Mouse (Mus musculus) brain, adult 2 months (tissue): ENCODE results near the gene Mns1.

ENCODE experiments used
- DNase-seq: peaks from one replicate; pipeline ENCODE4 v3.0.0; 2011; ENCODE audit warnings: low read depth, low spot score

Mns1 gene

DNA sequence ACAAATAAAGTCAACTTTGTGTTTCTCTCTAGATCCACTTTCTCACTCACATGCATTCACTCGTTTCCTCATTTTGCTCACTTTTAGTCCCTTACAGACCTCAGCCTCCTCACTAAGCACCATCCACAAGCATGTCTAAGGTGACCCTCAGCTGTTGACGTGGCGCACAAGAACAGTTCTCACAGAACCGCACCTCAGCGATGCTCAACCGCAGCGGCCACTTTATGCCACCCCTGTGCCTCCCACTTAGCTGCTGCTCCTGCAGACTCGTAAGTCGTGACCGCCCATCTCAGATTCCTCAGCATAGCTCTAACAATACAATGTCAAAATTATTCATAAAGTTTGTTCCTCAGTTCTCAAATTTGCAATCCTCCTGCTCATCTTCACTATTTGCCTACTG, 30.8 kb downstream of the Mns1 start:
- DNase-seq: no peak

- DNase-seq: no peak
Measured at GRCm38 (mm10) chr9:72469851-72470250, 32.0 kb downstream of the Mns1 start.

- peak; percentile 75 for DNase-seq
Measured at GRCm38 (mm10) chr9:72475511-72475910, 37.7 kb downstream of the Mns1 start.

DNA sequence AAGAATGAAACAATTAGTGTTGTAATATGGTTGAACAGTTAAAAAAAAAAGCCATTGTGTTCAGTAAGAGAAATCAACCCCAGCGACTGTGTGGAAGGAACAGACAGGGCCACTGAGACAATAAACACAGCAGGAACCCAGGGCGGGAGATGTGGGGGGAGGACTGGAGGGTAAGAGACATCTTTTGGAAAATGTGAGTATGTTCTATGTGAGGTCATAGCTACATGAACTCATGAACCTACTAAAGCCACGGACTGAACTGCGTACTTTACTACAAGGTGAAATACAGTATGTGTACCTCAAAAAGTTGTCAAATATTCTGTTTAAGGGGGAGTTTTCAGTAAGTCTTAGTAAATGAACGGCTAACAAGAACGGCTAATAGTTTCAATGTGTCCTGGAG, 39.5 kb downstream of the Mns1 start:
- DNase-seq: no peak

DNA sequence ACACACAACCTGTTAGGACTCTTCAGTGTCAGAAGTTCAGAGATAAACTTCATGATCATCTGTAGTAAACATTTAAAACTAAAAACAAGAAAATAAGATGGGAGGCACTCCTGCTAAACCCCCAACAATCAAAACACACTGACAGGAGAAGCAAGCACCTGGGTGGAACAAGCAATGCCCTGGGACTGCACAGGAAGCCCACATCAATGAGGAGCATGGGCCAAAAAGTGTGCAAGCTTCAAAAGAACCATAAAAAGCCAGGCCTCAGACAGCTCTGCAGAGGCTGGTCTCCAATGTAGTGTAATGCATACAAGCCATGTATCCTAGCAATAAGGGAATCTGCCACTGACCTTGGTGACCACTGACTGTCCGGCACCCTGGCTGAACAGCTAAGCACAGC, 41.5 kb downstream of the Mns1 start:
- no peak for DNase-seq

- no peak for DNase-seq
Measured at GRCm38 (mm10) chr9:72488523-72488922, 50.7 kb downstream of the Mns1 start.

- DNase-seq: no peak
Measured at GRCm38 (mm10) chr9:72489131-72489530, 51.3 kb downstream of the Mns1 start.

DNA sequence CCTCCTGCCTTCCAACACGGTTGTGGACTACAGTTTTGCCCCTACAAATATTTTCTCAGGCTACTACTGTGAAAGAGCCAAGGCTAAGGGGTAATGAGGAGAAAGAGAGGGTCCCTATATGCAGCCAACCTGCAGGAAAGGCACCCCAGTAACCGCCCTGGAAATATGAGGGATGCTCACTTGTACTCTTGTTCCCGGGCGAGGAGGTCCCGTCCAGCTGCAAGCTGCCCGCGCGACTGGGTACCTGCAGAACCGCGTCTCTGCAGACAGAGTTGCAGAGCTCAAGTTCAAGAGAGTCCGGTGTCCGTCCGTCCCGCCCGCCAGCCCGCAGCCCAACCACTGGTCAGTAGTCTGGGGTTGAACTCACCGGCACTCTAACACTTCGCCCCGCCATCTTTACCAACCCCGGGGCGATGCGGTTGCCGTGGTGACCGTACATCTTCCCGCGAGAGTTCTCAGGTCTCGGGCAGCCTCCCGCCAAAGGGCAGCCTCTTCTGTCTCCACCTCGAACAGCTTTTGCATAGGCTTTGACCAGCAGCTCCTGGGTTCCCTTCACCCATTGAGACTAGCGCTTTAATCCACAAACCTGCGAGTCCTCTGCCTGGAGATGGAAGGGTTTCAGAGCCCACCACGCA, 53.9 kb downstream of the Mns1 start:
- peak; percentile 94 for DNase-seq

DNA sequence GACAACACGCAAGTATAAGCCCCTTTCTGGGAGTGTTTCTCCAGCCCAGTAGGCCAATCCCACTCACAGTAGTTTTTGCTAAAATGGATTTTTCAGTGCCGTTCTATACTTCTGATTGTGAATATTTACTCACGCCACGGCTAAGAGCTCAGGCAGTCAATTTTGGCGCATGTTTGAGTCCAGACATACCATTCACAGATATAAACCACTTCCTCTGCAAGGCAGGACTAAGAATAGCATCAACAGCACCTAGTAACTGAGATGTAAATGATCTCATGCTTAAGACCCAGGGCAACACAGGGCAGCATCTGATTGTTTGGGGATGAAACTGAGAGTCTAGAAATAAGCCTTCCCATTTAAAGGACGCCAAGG, 54.4 kb downstream of the Mns1 start, which contains the start of gene Tex9:
Gene Tex9, minus strand, starts transcription at position 19 of the 372 bp plus-strand sequence.
- DNase-seq: peak; percentile 48

DNA sequence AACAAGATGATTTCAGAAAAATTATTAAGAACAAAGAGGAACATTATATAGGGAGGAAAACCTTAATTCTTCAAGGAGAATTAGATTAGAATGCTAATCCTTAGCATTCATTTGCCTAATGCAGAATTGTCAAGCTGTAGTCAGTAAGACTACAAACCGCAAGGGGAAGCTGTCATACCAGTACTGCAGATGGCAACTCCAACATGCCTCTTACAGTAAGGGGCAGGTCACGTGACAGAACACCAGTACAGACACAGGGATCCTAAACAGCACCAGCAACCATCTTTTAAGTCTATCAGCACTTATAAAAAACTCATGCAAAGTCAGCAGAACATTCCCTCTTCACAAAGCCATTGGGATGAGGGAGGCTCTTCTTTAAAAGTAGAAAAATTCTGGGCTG, 55.7 kb downstream of the Mns1 start:
- DNase-seq: no peak

DNA sequence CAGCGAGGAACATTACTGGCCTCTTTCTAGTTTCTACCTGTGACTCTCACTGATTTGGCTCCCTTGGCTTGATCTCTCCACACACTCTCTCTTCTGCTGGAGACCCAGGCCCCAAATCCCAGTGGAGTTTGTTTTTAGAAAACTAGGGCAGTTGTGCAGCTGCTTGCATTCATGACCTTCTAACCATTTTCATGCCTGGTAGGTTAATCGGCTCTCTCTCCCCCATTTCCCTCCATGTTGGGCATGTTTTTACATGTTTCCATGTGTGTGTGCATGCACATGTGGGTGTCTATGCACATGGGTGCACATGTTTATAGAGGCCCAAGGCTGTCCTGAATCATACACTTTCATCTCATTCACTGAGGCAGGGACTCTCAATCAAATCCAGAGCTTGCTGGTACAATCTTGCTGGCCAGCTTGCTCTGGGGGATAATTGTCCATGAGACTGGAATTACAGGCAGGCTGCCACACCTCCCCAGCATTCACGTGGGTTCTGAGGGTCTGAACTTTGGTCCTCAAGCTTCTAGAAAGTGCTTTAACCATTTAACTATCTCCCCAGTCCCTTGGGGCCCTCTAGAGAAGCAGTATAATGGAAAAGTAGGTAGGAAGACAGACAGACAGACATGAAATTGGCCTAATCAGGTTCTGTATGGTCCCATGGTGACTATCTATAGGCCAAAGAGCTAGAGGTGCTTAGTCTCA, 56.3 kb downstream of the Mns1 start:
- DNase-seq: no peak

DNA sequence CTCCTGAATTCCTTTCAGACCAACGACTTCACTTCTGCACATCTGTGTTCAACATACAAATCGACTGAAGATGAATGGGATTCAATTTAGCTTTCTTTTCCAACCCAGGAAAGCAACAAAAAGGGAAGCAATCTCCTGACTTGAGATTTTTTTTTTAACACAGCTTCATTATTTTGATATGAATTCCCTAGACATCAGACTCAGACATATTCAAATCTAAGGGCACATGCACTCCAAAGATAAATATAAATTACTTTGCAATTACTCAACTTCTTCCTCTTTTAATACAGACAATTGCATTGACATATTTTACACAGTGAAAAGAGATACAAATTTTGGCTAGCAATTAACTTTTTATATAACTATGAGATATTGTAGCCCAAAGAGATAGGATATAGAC, 58.9 kb downstream of the Mns1 start:
- DNase-seq: no peak

DNA sequence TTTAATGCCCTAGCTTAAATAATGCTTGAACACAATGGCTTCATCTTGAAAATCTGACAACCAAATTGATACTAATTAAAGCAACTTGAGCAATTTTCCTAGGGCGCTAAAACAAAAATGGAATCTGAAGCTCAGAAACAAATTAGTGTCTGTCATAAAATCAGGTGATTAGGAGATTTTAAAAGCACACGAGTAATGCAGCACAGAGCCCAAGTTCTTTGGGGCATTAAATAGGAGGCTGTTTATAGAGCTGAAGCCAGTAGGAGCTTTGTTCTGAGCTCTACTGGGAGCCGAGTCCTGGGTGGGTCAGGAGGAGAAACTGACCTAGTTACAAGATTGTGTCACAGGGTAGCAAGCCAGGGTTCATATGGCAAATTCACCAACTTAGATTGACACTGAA, 59.4 kb downstream of the Mns1 start:
- peak; percentile 22 for DNase-seq
